Mouse (Mus musculus): Measurements from ENCODE around the gene Smim6.

DNA sequence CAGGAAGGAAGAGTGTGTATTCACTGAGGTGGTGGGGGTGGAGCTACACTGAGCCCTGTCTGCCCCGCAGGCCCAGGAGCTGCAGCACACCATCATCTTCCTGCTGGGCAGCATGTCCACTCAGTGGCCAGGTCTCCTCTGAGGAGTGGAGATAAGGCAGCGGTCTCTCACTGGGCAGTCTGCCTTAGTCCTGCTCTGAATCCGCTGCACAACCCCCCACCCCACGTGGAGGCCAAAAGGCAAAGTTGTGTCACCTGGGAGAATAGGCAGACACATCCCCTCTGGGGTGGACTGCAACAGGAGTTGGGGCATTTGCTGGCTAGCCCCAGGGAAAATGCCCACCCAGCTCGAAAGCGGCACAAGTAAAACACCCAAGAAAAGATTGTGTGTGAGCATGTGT lies 19.6 kb upstream of the Smim6 start:
- no peak for TF ChIP-seq CTCF (conservative IDR thresholded peaks at IDR 0.05; ENCODE audit: insufficient read depth, insufficient read length, low read depth, low read length)
- TF ChIP-seq POLR2A (IDR thresholded peaks at IDR 0.05; ENCODE audit: low read depth, low read length): no peak
